Mouse (Mus musculus) lung, postnatal 36 days (tissue): Measurements from ENCODE around the gene Cep57l1.
"Not testable (repeated sequence)": the region's sequence is repeated elsewhere in the genome, so short reads cannot be mapped to it uniquely, and the experiment has no call there.

Experiments used
- DNase-seq: peaks from one replicate; pipeline ENCODE4 v3.0.0; 2022; ENCODE audit warnings: mixed read lengths

Cep57l1 gene

GRCm38 (mm10) chr10:41809771-41810563 is at the start of gene Cep57l1, which contains the start of gene Sesn1:
Gene Cep57l1 (minus strand): TSS chr10:41809871.
Gene Sesn1 (plus strand): TSS chr10:41809935.
- DNase-seq = peak; percentile 95

GRCm38 (mm10) chr10:41848721-41849120 is 39.0 kb upstream of the Cep57l1 start:
- no peak for DNase-seq

GRCm38 (mm10) chr10:41847737-41848136 is 38.1 kb upstream of the Cep57l1 start:
- no peak for DNase-seq

GRCm38 (mm10) chr10:41838911-41839310 is 29.2 kb upstream of the Cep57l1 start:
- no peak for DNase-seq

GRCm38 (mm10) chr10:41834131-41834530 is 24.5 kb upstream of the Cep57l1 start:
- no peak for DNase-seq

- no peak for DNase-seq
Measured at GRCm38 (mm10) chr10:41832191-41832590, 22.5 kb upstream of the Cep57l1 start.

GRCm38 (mm10) chr10:41830851-41831522 is 21.3 kb upstream of the Cep57l1 start:
- DNase-seq = peak; percentile 85

- no peak for DNase-seq
Measured at GRCm38 (mm10) chr10:41830445-41830844, 20.8 kb upstream of the Cep57l1 start.

- no peak for DNase-seq
Measured at GRCm38 (mm10) chr10:41829980-41830379, 20.3 kb upstream of the Cep57l1 start.

- no peak for DNase-seq
Measured at GRCm38 (mm10) chr10:41829191-41829590, 19.5 kb upstream of the Cep57l1 start.

GRCm38 (mm10) chr10:41827784-41828183 is 18.1 kb upstream of the Cep57l1 start:
- DNase-seq = no peak

GRCm38 (mm10) chr10:41826526-41827116 is 16.9 kb upstream of the Cep57l1 start:
- DNase-seq = no peak

- DNase-seq = no peak
Measured at GRCm38 (mm10) chr10:41825996-41826395, 16.3 kb upstream of the Cep57l1 start.

- no peak for DNase-seq
Measured at GRCm38 (mm10) chr10:41825041-41825440, 15.4 kb upstream of the Cep57l1 start.

GRCm38 (mm10) chr10:41823916-41824315 is 14.2 kb upstream of the Cep57l1 start:
- DNase-seq = no peak

- DNase-seq = not testable (repeated sequence)
Measured at GRCm38 (mm10) chr10:41823282-41823675, 13.6 kb upstream of the Cep57l1 start.

GRCm38 (mm10) chr10:41822573-41823281 is 13.1 kb upstream of the Cep57l1 start:
- DNase-seq = no peak

GRCm38 (mm10) chr10:41821171-41821570 is 11.5 kb upstream of the Cep57l1 start:
- no peak for DNase-seq

GRCm38 (mm10) chr10:41820401-41820800 is 10.7 kb upstream of the Cep57l1 start:
- no peak for DNase-seq

- DNase-seq = no peak
Measured at GRCm38 (mm10) chr10:41819307-41819706, 9.6 kb upstream of the Cep57l1 start.

- not testable (repeated sequence) for DNase-seq
Measured at GRCm38 (mm10) chr10:41818733-41819070, 9.0 kb upstream of the Cep57l1 start.

GRCm38 (mm10) chr10:41818036-41818732 is 8.5 kb upstream of the Cep57l1 start:
- no peak for DNase-seq

- DNase-seq = no peak
Measured at GRCm38 (mm10) chr10:41816516-41816915, 6.8 kb upstream of the Cep57l1 start.
